18 mouse cellular contexts compared by ENCODE assay signal in genomic region chr1:192076101-192076500, GRCm38 (mm10). TPM values are rescaled to one million over a fixed set of nuclear protein-coding genes. Genes with fewer than 3 reads are reported as not detected.
DNase-seq lines count a peak whose midpoint lies in the region; ATAC-seq and TF ChIP-seq lines count a peak whose summit lies in the region.
"Had no signal": no experiment of that assay in that cellular context is flagged by ENCODE, and none has a peak within 500 bp of the region (broad histone marks: within the 10 kb centered on the region; RNA-seq: fewer than 3 reads in every experiment).

No protein-coding gene starts in this region.

- peaks cover 32% of the 10 kb centered on the region for H3K4me1 ChIP-seq in heart, adult 2 months (ENCODE audit: control insufficient read depth, insufficient read depth, low read length)
- H3K4me1 ChIP-seq in kidney, adult 2 months (ENCODE audit: control insufficient read depth, insufficient read depth, low read length) = peaks cover 34% of the 10 kb centered on the region
- peaks cover 30% of the 10 kb centered on the region for H3K4me1 ChIP-seq in lung, embryonic 14.5 days (ENCODE audit: insufficient read depth)
- H3K4me1 ChIP-seq: hindbrain, embryonic 12.5 days had no signal

- peaks cover 1% of the 10 kb centered on the region; the same call in 1 of the 2 replicates for H3K9me3 ChIP-seq in lung, embryonic 14.5 days (ENCODE audit: low read depth, low read length)
- H3K9me3 ChIP-seq: forebrain, embryonic 15.5 days; hindbrain, embryonic 12.5 days; neural tube, embryonic 15.5 days; stomach, embryonic 15.5 days had no signal

- intact Hi-C loops in heart, adult 2 months (cut with DNase I) = no loop called here

- DNase-seq in heart, adult 2 months = no peak
- DNase-seq in heart, adult 9 months (ENCODE audit: low spot score in 2 of 2) = no peak
- DNase-seq in kidney, adult 2 months = peak; percentile 42
- no peak for DNase-seq in kidney, adult 9 months
- no peak for DNase-seq in lung, embryonic 14.5 days
- DNase-seq in lung, postnatal 4 days = no peak
- peak; percentile 31 for DNase-seq in 3T3-L1 (ENCODE audit: low read depth, low spot score)
- DNase-seq in frontal cortex, postnatal 36 days (ENCODE audit: low spot score in 2 of 2) = no peak
- DNase-seq: adrenal gland, postnatal 25 days; cerebellum, adult 8-10 months; cerebellum, postnatal 36 days; gastrocnemius, postnatal 10 days had no signal

- peak overlapping the region; percentile 21 for H3K27ac ChIP-seq in heart, adult 2 months
- peak overlapping the region; percentile 98 for H3K27ac ChIP-seq in kidney, adult 2 months (ENCODE audit: insufficient read depth, low read depth, low read length)
- 0 out of 2 replicates have a peak overlapping the region, but pooled peaks have one; percentile 18 for H3K27ac ChIP-seq in lung, embryonic 14.5 days (ENCODE audit: low read depth)
- H3K27ac ChIP-seq: forebrain, embryonic 15.5 days; hindbrain, embryonic 12.5 days; limb, embryonic 12.5 days; liver, embryonic 14.5 days; neural tube, embryonic 15.5 days had no signal

- no peaks in the 10 kb centered on the region for H3K27me3 ChIP-seq in heart, adult 2 months (ENCODE audit: control insufficient read depth, insufficient read depth, low read length)
- H3K27me3 ChIP-seq in kidney, adult 2 months (replicated peaks; ENCODE audit: control insufficient read depth, insufficient read depth, low read length) = no peaks in the 10 kb centered on the region
- H3K27me3 ChIP-seq in lung, embryonic 14.5 days (ENCODE audit: insufficient read depth, low read length) = no peaks in the 10 kb centered on the region
- H3K27me3 ChIP-seq: forebrain, embryonic 15.5 days; hindbrain, embryonic 12.5 days; limb, embryonic 12.5 days; neural tube, embryonic 15.5 days; stomach, embryonic 15.5 days had no signal

- WGBS in heart, adult 2 months = 72% methylated on average over 4 of the region's 4 CpGs
- WGBS in kidney, adult 2 months = 50% methylated on average over 4 of the region's 4 CpGs
- 63% methylated on average over 4 of the region's 4 CpGs for WGBS in lung, embryonic 14.5 days

- no peak overlapping the region for H3K4me2 ChIP-seq in lung, embryonic 14.5 days
- H3K4me2 ChIP-seq: forebrain, embryonic 15.5 days; hindbrain, embryonic 12.5 days; limb, embryonic 12.5 days; neural tube, embryonic 15.5 days; stomach, embryonic 15.5 days had no signal

- TF ChIP-seq POLR2A in heart, adult 2 months (IDR thresholded peaks at IDR 0.05; ENCODE audit: insufficient read depth, low read depth, low read length) = no peak
- TF ChIP-seq POLR2A in kidney, adult 2 months (IDR thresholded peaks at IDR 0.05; ENCODE audit: low read depth, low read length) = no peak

- no peak for TF ChIP-seq CTCF in heart, adult 2 months (IDR thresholded peaks at IDR 0.05)
- no peak for TF ChIP-seq CTCF in kidney, adult 2 months (conservative IDR thresholded peaks at IDR 0.05; ENCODE audit: insufficient read depth, insufficient read length, low read depth, low read length)
- no peak for TF ChIP-seq CTCF in lung, embryonic 14.5 days (IDR thresholded peaks at IDR 0.05; ENCODE audit: low read depth)

- ATAC-seq in lung, embryonic 14.5 days (ENCODE audit: insufficient read depth) = no peak
- ATAC-seq: forebrain, embryonic 15.5 days had no signal

- H3K79me2 ChIP-seq in heart, adult 2 months (replicated peaks; ENCODE audit: control insufficient read depth, insufficient read depth, low read length) = peaks cover 2% of the 10 kb centered on the region

- TF ChIP-seq EP300 in heart, adult 2 months (IDR thresholded peaks at IDR 0.05; ENCODE audit: insufficient read depth, low read depth, low read length) = no peak

- H3K36me3 ChIP-seq in heart, adult 2 months (ENCODE audit: control insufficient read depth, insufficient read depth, low read length) = peaks cover 7% of the 10 kb centered on the region; the same call in 1 of the 2 replicates
- no peaks in the 10 kb centered on the region for H3K36me3 ChIP-seq in kidney, adult 2 months (ENCODE audit: control insufficient read depth, insufficient read depth, low read length)
- no peaks in the 10 kb centered on the region for H3K36me3 ChIP-seq in lung, embryonic 14.5 days (ENCODE audit: insufficient read depth)
- H3K36me3 ChIP-seq: forebrain, embryonic 15.5 days; hindbrain, embryonic 12.5 days; limb, embryonic 12.5 days; neural tube, embryonic 15.5 days; stomach, embryonic 15.5 days had no signal

- no peak overlapping the region for H3K4me3 ChIP-seq in heart, adult 2 months
- no peak overlapping the region for H3K4me3 ChIP-seq in kidney, adult 2 months (ENCODE audit: insufficient read depth, low read depth, low read length)
- H3K4me3 ChIP-seq in lung, embryonic 14.5 days (ENCODE audit: low read depth, low read length) = no peak overlapping the region
- H3K4me3 ChIP-seq: forebrain, embryonic 15.5 days; hindbrain, embryonic 12.5 days; limb, embryonic 12.5 days; neural tube, embryonic 15.5 days; stomach, embryonic 15.5 days had no signal

- H3K9ac ChIP-seq in heart, adult 2 months (ENCODE audit: low read depth, low read length) = no peak overlapping the region
- no peak overlapping the region for H3K9ac ChIP-seq in lung, embryonic 14.5 days
- H3K9ac ChIP-seq: forebrain, embryonic 15.5 days; hindbrain, embryonic 12.5 days; limb, embryonic 12.5 days; liver, embryonic 14.5 days; neural tube, embryonic 15.5 days; stomach, embryonic 15.5 days had no signal

RNA-seq across cellular contexts. Expression of gene Traf5, which starts 16.3 kb away (rescaled TPM):
- 1 to 10 TPM; 3.9 to 4.3 TPM for total RNA-seq in heart, adult 2 months (2021)
- polyA plus RNA-seq in heart, adult 2 months (2012; rRNA removed) = 4.4 and 5.1 TPM in 2 replicates
- polyA plus RNA-seq in kidney, adult 2 months (2012; rRNA removed) = 10.1 and 13.6 TPM in 2 replicates
- polyA plus RNA-seq in lung, embryonic 14.5 days (2014; fragmentation: Nextera tagmentation; extraction: Ambion mirVana) = 20.1 and 22.8 TPM in 2 replicates

Comparison
In these comparisons a context has a peak if more than half of its experiments do, and no peak if none do; other contexts are left out.
1. DNase-seq: peak in kidney, adult 2 months (single experiment) and 3T3-L1 (single experiment); none in heart, adult 2 months (0 of 2), heart, adult 9 months (0 of 2), kidney, adult 9 months (single experiment), lung, embryonic 14.5 days (single experiment), lung, postnatal 4 days (0 of 2) and frontal cortex, postnatal 36 days (0 of 2).
2. H3K27ac ChIP-seq: peak in every context shown above with its lines; median percentile 98 in kidney, adult 2 months; 21 in heart, adult 2 months; 18 in lung, embryonic 14.5 days.